Mouse (Mus musculus) midbrain, embryonic 12.5 days (tissue): ENCODE measurements around the gene Iffo1. TPM values are rescaled to one million over a fixed set of nuclear protein-coding genes. Genes with fewer than 3 reads are reported as not detected.
A peak's percentile ranks its signal among the peaks of the same experiment; 100 is the strongest.

ENCODE experiments used
- ATAC-seq: fragments of 200-750 bp; cut with Nextera tagmentation; 2 replicates; pipeline ENCODE4 v1.8.0; 2017; ENCODE audit warnings: low read depth, moderate TSS enrichment, moderate library complexity; ENCODE audit not compliant: low FRiP score
- H3K27ac ChIP-seq: fragments of 300-500 bp; sonication (generic); replicated peaks from 2 replicates; pipeline ENCODE4 v1.5.1; 2016; ENCODE audit warnings: mild to moderate bottlenecking
- H3K27me3 ChIP-seq: fragments of 300-500 bp; sonication (generic); 2 replicates; pipeline ENCODE4 v1.6.1; 2016; ENCODE audit warnings: mild to moderate bottlenecking
- H3K36me3 ChIP-seq: fragments of 300-500 bp; sonication (generic); 2 replicates; pipeline ENCODE4 v1.6.1; 2016
- H3K4me1 ChIP-seq: fragments of 300-500 bp; sonication (generic); 2 replicates; pipeline ENCODE4 v1.6.1; 2016
- H3K4me2 ChIP-seq: fragments of 300-500 bp; sonication (generic); replicated peaks from 2 replicates; pipeline ENCODE4 v1.6.1; 2016; ENCODE audit warnings: mild to moderate bottlenecking, moderate library complexity
- H3K4me3 ChIP-seq: fragments of 300-500 bp; sonication (generic); 2 replicates; pipeline ENCODE4 v1.5.1; 2016; ENCODE audit warnings: mild to moderate bottlenecking
- H3K9ac ChIP-seq: fragments of 300-500 bp; sonication (generic); replicated peaks from 2 replicates; pipeline ENCODE4 v1.6.1; 2016; ENCODE audit warnings: mild to moderate bottlenecking, moderate library complexity
- H3K9me3 ChIP-seq: fragments of 300-500 bp; sonication (generic); 2 replicates; pipeline ENCODE4 v1.6.1; 2016; ENCODE audit warnings: mild to moderate bottlenecking
- WGBS: fragments of 180-500 bp; shearing (Covaris S2); methylation state at CpG from one replicate; pipeline ENCODE4 v1.1.7; 2016; 5-methylcytosine and 5-hydroxymethylcytosine counted together
- microRNA-seq: library from miRNA; unstranded; fragments of <30 nt; microRNA quantifications from one replicate; pipeline ENCODE4, GENCODE M21; 2017
- polyA plus RNA-seq: library from polyadenylated mRNA; unstranded; fragments of >200 nt; fragmentation: Nextera tagmentation; extraction: Ambion mirVana; gene quantifications from 2 replicates; pipeline ENCODE4 v1.2.1, GENCODE M21; 2016

Gene Iffo1
- polyA plus RNA-seq, 1 experiment from 2014 or later, result 18.7 TPM

DNA sequence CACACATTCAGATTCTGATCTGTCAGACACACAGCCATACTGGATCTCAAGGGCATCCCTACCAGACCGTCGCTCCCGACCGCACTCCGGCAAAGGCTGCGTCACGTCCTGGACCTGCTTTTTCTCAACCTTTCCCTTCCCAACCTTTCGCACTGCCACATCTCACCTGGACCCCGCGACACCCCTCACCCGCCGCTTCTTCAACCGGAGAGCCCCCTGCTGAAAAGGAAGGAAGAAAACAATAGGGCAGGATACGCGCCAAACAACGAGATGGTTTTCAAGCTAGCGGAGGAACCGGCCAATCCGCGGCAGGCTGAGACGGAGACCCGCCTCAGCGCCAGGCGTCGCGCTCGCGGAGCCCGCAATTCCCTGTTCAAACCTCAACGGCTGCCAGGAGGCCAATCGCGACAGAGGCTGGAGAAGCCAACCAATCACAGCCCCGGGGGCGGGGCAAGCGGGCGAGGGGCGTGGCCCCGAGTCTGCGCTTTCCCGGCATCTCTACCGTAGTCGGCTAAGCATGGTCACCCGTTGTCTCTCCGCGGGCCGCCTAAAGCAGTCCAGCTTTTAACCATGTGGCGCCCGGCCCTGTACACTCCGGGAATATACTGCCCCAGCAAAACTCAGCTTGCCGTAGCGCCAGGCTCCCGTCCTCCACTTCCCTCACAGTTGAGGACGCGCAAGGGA is 46.4 kb downstream of the Iffo1 start, which contains the start of the genes Ncapd2 and Mrpl51:
Gene Ncapd2 (minus strand): TSS at position 370 of the 684 bp plus-strand sequence.
Gene Mrpl51 (plus strand): TSS at position 470 of the 684 bp plus-strand sequence.
- H3K9me3 ChIP-seq, result no peaks in the 10 kb centered on the region
- WGBS, result under 1% methylated on average over 54 of the region's 54 CpGs
- peak within 1 kb of the TSS; percentile 88 for H3K4me2 ChIP-seq
- H3K36me3 ChIP-seq, result peaks cover 52% of the 10 kb centered on the region
- no peaks in the 10 kb centered on the region for H3K27me3 ChIP-seq
- peak; percentile 96 for ATAC-seq
- H3K9ac ChIP-seq, result peak within 1 kb of the TSS; percentile 85
- peak within 1 kb of the TSS; percentile 99 for H3K27ac ChIP-seq
- H3K4me3 ChIP-seq, result peak within 1 kb of the TSS; percentile 72
- peaks cover 21% of the 10 kb centered on the region for H3K4me1 ChIP-seq

DNA sequence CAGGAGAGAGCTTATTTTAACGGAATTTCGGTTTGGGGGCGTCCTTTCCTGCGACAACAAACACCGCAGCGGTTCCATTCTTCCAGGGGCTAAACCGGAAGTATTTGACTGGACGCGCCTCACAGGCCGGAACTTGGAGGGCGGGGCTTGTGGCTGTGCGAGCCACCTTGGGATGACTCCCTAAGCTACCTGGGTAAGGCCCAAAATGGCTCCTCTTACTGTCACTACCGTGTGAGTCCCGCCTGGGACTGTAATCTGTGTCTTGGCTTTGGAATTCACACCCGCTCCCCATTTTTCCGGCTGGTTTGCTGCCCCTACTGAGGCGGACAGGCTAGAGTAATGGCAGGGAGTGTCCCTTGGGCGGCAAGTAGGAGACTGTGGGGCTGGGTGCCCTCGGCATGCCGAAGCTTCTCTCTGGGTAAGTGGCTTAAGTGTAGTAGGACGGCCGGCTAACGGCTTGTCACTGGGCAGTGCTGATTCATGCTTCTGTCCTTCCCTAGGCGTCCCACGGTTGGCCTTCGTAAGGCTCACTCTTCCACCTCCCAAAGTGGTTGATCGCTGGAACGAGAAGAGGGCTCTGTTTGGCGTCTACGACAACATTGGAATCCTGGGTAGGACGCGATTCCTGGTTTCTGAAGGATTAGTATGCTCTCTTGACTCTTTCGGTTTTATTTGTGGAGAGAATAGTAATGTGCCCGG is 47.1 kb downstream of the Iffo1 start:
- Histone ChIP-seq H3K9me3 (no peaks in the 10 kb centered on the region), H3K27me3 (no peaks in the 10 kb centered on the region), H3K4me2 (peak overlapping the region; percentile 88), H3K4me3 (peak overlapping the region; percentile 72), H3K9ac (peak overlapping the region; percentile 85), H3K36me3 (peaks cover 45% of the 10 kb centered on the region), H3K27ac (peak overlapping the region; percentile 99), H3K4me1 (peaks cover 21% of the 10 kb centered on the region)
- peak; percentile 92 for ATAC-seq
- under 1% methylated on average over 34 of the region's 34 CpGs for WGBS

DNA sequence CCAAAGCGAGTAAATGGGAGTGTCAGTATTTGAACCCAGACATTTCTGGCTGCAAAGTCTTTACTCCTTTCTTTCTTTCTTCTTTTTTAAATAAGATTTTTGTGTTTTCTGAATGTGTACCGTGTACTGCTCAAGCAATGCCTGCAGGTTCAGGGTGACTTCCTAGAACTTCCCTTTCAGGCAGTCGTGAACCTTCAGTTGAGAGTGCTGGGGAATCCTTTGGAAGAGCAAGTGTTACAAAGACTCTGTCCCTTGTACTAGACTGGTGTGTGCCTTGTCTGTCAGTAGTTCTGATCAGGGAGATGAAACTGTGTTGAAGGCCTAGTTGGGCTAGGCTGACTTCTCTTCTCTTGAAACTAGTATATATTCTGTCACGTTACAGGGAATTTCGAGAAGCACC is 47.8 kb downstream of the Iffo1 start:
- Histone ChIP-seq H3K4me1 (peaks cover 21% of the 10 kb centered on the region), H3K27ac (peak overlapping the region; percentile 99)

DNA sequence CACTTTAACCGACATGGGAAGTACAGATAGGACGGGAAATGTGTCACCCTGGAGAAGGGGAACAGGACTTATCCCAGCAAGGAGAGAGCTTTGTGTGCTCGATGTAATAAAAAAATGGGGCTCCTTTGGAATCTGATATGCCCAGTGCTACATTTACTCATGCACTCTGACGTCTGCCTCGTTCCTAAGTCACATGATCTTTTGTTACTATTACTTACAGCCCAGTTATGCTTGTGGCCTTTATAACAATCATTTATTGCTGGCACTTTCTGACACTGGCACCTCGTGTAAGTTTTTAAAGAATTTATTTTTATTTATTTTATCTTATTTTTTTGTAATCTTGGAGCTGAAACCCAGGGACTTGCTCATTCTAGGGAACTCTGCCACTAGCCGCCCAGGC is 48.3 kb downstream of the Iffo1 start:
- Histone ChIP-seq H3K9ac (no peak overlapping the region), H3K4me1 (peaks cover 21% of the 10 kb centered on the region), H3K27me3 (no peaks in the 10 kb centered on the region), H3K36me3 (peaks cover 33% of the 10 kb centered on the region), H3K27ac (no peak overlapping the region), H3K4me2 (no peak overlapping the region), H3K9me3 (no peaks in the 10 kb centered on the region), H3K4me3 (no peak overlapping the region)
- 89% methylated on average over 7 of the region's 7 CpGs for WGBS
- no peak for ATAC-seq

More for the DNA sequence above, 47.8 kb downstream of the Iffo1 start:
- no peaks in the 10 kb centered on the region for H3K9me3 ChIP-seq
- ATAC-seq, result no peak
- WGBS, result 49% methylated on average over 5 of the region's 5 CpGs
- peak overlapping the region; percentile 88 for H3K4me2 ChIP-seq
- peak overlapping the region; percentile 85 for H3K9ac ChIP-seq
- H3K36me3 ChIP-seq, result peaks cover 39% of the 10 kb centered on the region
- H3K27me3 ChIP-seq, result no peaks in the 10 kb centered on the region
- H3K4me3 ChIP-seq, result peak overlapping the region; percentile 72

DNA sequence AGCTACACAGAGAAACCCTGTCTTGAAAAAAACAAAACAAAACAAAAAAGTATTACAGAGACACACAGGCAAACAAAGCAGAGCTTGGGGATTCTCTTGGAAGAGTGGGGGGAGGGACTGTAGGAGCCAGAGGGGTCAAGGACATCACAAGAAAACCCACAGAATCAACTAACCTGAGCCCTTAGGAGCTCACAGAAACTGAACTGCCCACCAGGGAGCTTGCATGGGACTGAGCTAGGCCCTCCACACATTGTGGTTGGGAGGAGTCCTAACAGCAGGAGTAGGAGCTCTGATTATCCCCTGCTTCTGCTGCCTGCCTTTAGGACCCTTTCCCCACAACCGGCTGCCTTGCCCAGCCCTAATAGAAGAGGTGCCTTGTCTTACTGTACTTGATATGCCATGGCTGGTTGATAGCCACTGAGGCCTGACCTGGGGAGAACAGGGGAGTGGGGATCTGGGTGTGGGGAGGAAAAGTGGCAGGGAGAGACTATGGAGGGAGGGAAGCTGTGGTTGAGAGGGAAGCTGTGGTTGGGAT is 50.6 kb downstream of the Iffo1 start:
- H3K4me1 ChIP-seq, result peaks cover 18% of the 10 kb centered on the region
- H3K36me3 ChIP-seq, result peaks cover 21% of the 10 kb centered on the region
- no peak for ATAC-seq
- 15% methylated on average over 1 of the region's 1 CpGs for WGBS
- no peak overlapping the region for H3K4me2 ChIP-seq
- peak overlapping the region; percentile 29; the same call in 1 of the 2 replicates for H3K9ac ChIP-seq
- no peak overlapping the region for H3K4me3 ChIP-seq
- peak overlapping the region; percentile 52; the same call in 1 of the 2 replicates for H3K27ac ChIP-seq
- H3K9me3 ChIP-seq, result no peaks in the 10 kb centered on the region
- no peaks in the 10 kb centered on the region for H3K27me3 ChIP-seq

DNA sequence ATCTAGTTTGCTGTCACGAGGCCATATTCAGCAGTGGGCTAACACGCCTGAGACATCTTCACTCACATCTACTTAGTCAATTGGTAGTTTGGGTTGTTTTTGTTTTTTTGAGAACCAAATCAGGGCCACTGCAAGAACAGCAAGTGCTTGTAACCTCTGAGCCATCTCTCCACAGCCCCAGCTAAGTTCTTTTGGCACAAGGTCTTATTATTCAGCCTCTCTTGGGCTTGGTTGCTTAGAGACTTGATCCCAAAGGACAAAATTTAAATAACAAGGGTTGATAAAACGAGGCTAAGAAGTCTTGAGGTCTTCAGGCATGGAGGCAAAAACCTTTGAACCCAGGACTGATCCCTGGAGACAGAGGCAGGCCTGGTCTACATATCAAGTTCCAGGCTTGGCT is 51.3 kb downstream of the Iffo1 start:
- WGBS, result 25% methylated on average over 3 of the region's 3 CpGs
- no peaks in the 10 kb centered on the region for H3K27me3 ChIP-seq
- H3K4me3 ChIP-seq, result no peak overlapping the region
- H3K9me3 ChIP-seq, result no peaks in the 10 kb centered on the region
- peaks cover 18% of the 10 kb centered on the region for H3K4me1 ChIP-seq
- H3K27ac ChIP-seq, result peak overlapping the region; percentile 25; the same call in 1 of the 2 replicates
- no peak overlapping the region for H3K9ac ChIP-seq
- H3K36me3 ChIP-seq, result peaks cover 21% of the 10 kb centered on the region
- ATAC-seq, result no peak
- no peak overlapping the region for H3K4me2 ChIP-seq

DNA sequence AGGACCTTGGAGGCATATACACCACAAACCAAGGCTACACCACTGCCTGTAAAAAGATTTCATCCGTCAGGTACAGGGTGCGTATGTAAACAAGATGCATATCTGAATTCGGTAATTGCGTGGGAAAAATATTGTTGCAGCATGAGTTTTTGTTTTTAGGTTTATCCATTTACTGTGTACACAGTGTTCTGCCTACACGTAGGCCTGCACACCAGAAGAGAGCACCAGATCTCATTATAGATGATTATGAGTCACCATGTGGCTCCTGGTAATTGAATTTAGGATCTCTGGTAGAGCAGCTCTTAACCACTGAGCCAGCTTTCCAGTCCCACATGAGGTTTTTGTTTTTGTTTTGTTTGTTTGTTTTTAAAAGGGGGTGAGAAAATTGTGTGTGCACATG is 52.1 kb downstream of the Iffo1 start:
- H3K4me2 ChIP-seq, result no peak overlapping the region
- no peak for ATAC-seq
- peaks cover 18% of the 10 kb centered on the region for H3K4me1 ChIP-seq
- H3K27ac ChIP-seq, result no peak overlapping the region
- no peaks in the 10 kb centered on the region for H3K27me3 ChIP-seq
- peaks cover 21% of the 10 kb centered on the region for H3K36me3 ChIP-seq
- WGBS, result 89% methylated on average over 5 of the region's 5 CpGs
- no peak overlapping the region for H3K4me3 ChIP-seq
- H3K9me3 ChIP-seq, result no peaks in the 10 kb centered on the region
- no peak overlapping the region for H3K9ac ChIP-seq

GRCm38 (mm10) chr6:125210436-125210835 is 65.4 kb downstream of the Iffo1 start:
- no peaks in the 10 kb centered on the region for H3K36me3 ChIP-seq
- no peak overlapping the region for H3K4me3 ChIP-seq
- peaks cover 20% of the 10 kb centered on the region; the same call in 1 of the 2 replicates for H3K27me3 ChIP-seq
- WGBS, result 76% methylated on average over 1 of the region's 1 CpGs
- no peak overlapping the region for H3K4me2 ChIP-seq
- no peak overlapping the region for H3K9ac ChIP-seq
- no peak for ATAC-seq
- no peaks in the 10 kb centered on the region for H3K4me1 ChIP-seq
- no peak overlapping the region for H3K27ac ChIP-seq
- no peaks in the 10 kb centered on the region for H3K9me3 ChIP-seq

Small RNAs within 50 kb of the gene (microRNA-seq; reads per million reads assigned to microRNA genes)
- gene Mir3098, result 1.9 reads per million
- not detected for gene Mir7045

Other genes starting within 250 kb of the Iffo1 start
- 1.9 and 3.1 TPM in 2 replicates for gene Lag3, start 233.5 kb upstream of the Iffo1 start, polyA plus RNA-seq
- gene Ptms, start 225.1 kb upstream of the Iffo1 start, polyA plus RNA-seq, result 525 and 672 TPM in 2 replicates
- 452 and 459 TPM in 2 replicates for gene Mlf2, start 213.9 kb upstream of the Iffo1 start, polyA plus RNA-seq
- gene Cops7a, start 179.7 kb upstream of the Iffo1 start, polyA plus RNA-seq, result 100 and 105 TPM in 2 replicates
- gene Pianp, start 148.5 kb upstream of the Iffo1 start, polyA plus RNA-seq, result 6.7 and 7.7 TPM in 2 replicates
- gene Zfp384, start 136.1 kb upstream of the Iffo1 start, polyA plus RNA-seq, result 18.0 and 20.6 TPM in 2 replicates
- gene Ing4, start 105.5 kb upstream of the Iffo1 start, polyA plus RNA-seq, result 163 and 171 TPM in 2 replicates
- gene Acrbp, start 95.6 kb upstream of the Iffo1 start, polyA plus RNA-seq, result 18.0 and 18.9 TPM in 2 replicates
- 0.16 and 0.26 TPM in 2 replicates for gene Lpar5, start 77.3 kb upstream of the Iffo1 start, polyA plus RNA-seq
- 127 and 132 TPM in 2 replicates for gene Chd4, start 49.3 kb upstream of the Iffo1 start, polyA plus RNA-seq
- 54.1 and 56.4 TPM in 2 replicates for gene Nop2, start 13.3 kb upstream of the Iffo1 start, polyA plus RNA-seq
- gene Gapdh, start 21.2 kb downstream of the Iffo1 start, polyA plus RNA-seq, result 1,933 and 1,972 TPM in 2 replicates
- gene Ncapd2, start 46.5 kb downstream of the Iffo1 start, polyA plus RNA-seq, result 183 and 192 TPM in 2 replicates
- 165 and 172 TPM in 2 replicates for gene Mrpl51, start 46.6 kb downstream of the Iffo1 start, polyA plus RNA-seq
- gene Vamp1, start 70.3 kb downstream of the Iffo1 start, polyA plus RNA-seq, result 4.7 and 5.3 TPM in 2 replicates
- gene Tapbpl, start 86.6 kb downstream of the Iffo1 start, polyA plus RNA-seq, result 1.9 and 2.5 TPM in 2 replicates
- 1.3 and 2.5 TPM in 2 replicates for gene Cd27, start 91.8 kb downstream of the Iffo1 start, polyA plus RNA-seq
- gene Tuba3a, start 140.8 kb downstream of the Iffo1 start, polyA plus RNA-seq, result not detected in 2 replicates
- 18.3 and 20.2 TPM in 2 replicates for gene Ltbr, start 168.6 kb downstream of the Iffo1 start, polyA plus RNA-seq
- gene Scnn1a, start 175.4 kb downstream of the Iffo1 start, polyA plus RNA-seq, result 0.41 and 0.43 TPM in 2 replicates
- 17.7 and 22.8 TPM in 2 replicates for gene Tnfrsf1a, start 204.1 kb downstream of the Iffo1 start, polyA plus RNA-seq
- gene Plekhg6, start 235.6 kb downstream of the Iffo1 start, polyA plus RNA-seq, result 0.05 and 0.17 TPM in 2 replicates